Mouse (Mus musculus) testis, adult 2 months (tissue): ENCODE measurements at regions not wholly inside any gene's neighbourhood (a gene's known extent, or its start where the extent isn't known, plus 50 kb on each side); places are given as distances from the start of the nearest gene placed in this dataset.

Experiments
- CTCF ChIP-seq: fragments of 200-500 bp; IDR thresholded peaks from 2 replicates; pipeline ENCODE4 v1.5.1; 2012; ENCODE audit warnings: low read depth, mild to moderate bottlenecking, inconsistent platforms, low read length, moderate library complexity; ENCODE audit not compliant: control insufficient read depth, insufficient read depth, insufficient replicate concordance
- POLR2A ChIP-seq: fragments of 200-500 bp; IDR thresholded peaks from 2 replicates; pipeline ENCODE4 v1.6.1; 2012; ENCODE audit warnings: low read depth, mild to moderate bottlenecking, inconsistent platforms, low read length, moderate library complexity; ENCODE audit not compliant: control insufficient read depth

- TF ChIP-seq CTCF (peak; percentile 30; the same call in 1 of the 2 replicates), POLR2A (no peak)
Observed at GRCm38 (mm10) chr10:57000892-57001722, 485.1 kb upstream of the Hsf2 start.
